Mouse (Mus musculus) ovary, adult 2 months (tissue): ENCODE data around the gene Ikbke. TPM values are rescaled to one million over a fixed set of nuclear protein-coding genes. Genes with fewer than 3 reads are reported as not detected.

Experiments
- polyA plus RNA-seq: library from polyadenylated mRNA; depleted of rRNA; stranded (reverse); fragments of >200 nt; gene quantifications from 2 replicates; pipeline ENCODE4 v1.2.3, GENCODE M21; 2012; rRNA removed

Gene Ikbke
- 12.6 and 21.3 TPM in 2 replicates for polyA plus RNA-seq

GRCm38 (mm10) chr1:131279456-131279776, at the start of gene Ikbke:
Gene Ikbke, minus strand, starts transcription at chr1:131279606.

DNA sequence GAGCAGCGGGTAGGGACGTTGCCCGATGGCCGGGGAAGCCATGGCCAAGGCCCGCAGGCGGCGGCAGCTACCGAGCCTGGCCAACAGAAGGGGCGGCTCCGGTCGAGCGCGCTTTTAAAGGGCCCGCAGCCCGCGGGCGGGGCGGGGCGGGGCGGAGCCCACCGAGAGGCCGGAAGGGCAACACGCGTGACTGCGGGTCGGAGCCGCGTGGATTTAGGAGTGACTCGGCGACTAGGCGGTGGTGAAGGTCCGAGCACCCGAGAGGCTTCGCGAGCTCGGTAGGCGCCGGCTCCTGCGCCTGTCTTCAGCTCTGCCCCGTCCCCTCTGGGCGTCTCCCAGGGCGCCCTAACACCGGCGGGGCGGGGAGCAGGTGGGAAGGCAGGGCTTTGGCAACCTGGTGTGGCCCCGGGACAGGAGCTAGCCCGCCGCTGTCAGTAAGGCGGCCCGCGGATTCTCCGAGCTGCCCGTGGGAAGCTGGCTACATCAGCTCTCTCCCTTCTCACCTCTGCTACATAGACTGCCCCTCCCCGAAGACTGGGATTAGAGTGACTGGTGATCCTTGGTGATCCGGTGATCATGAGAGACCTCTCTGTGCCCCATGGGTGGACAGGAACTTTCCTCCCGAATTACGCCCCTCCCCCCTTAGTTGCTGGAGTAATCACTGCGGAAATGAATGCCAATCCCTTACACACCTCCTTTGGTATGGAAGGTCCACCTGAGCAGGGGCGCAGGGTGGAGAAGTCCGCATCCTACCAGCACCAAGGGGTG, 34.1 kb downstream of the Ikbke start, which contains the start of gene Rassf5:
Rassf5 (minus strand) TSS at position 170 of the 768 bp plus-strand sequence.

Other genes starting within 250 kb of the Ikbke start
- 102 and 114 TPM in 2 replicates for gene Mapkapk2, start 181.8 kb downstream of the Ikbke start, polyA plus RNA-seq
- gene Dyrk3, start 141.3 kb downstream of the Ikbke start, polyA plus RNA-seq = 6.6 and 7.0 TPM in 2 replicates
- gene Eif2d, start 126.4 kb downstream of the Ikbke start, polyA plus RNA-seq = 36.8 and 39.1 TPM in 2 replicates
- 53.6 and 88.5 TPM in 2 replicates for gene Rassf5, start 34.3 kb downstream of the Ikbke start, polyA plus RNA-seq
- gene Srgap2, start 247.7 kb upstream of the Ikbke start, polyA plus RNA-seq = 17.7 and 18.8 TPM in 2 replicates
- gene Fam72a, start 248.3 kb upstream of the Ikbke start, polyA plus RNA-seq = 0.22 and 0.28 TPM in 2 replicates